Mouse (Mus musculus) megakaryocyte, adult 5-6 weeks (primary cell): ENCODE results near the gene D630045J12Rik. TPM values are rescaled to one million over a fixed set of nuclear protein-coding genes. Genes with fewer than 3 reads are reported as not detected.

Source experiments
- ATAC-seq: 2 replicates; pipeline ENCODE4 v1.8.0; 2016; ENCODE audit warnings: mild to moderate bottlenecking, inconsistent platforms; ENCODE audit not compliant: poor library complexity, severe bottlenecking
- total RNA-seq, 2 experiments: library from RNA; stranded (forward) in 1 of 2; stranded (reverse) in 1 of 2; fragments of 153-499, 151-499 nt in 1 of 2; fragments of 221-1000, 200-1000 nt in 1 of 2; gene quantifications; 2 replicates each; pipeline versions ENCODE4 v1.2.3 to v1.2.4; 2015 to 2017

The D630045J12Rik gene
- total RNA-seq, 2 experiments from 2014 or later, result 0.04 to 0.42 TPM

GRCm38 (mm10) chr6:38140402-38140801 is 113.4 kb downstream of the D630045J12Rik start:
- no peak for ATAC-seq

GRCm38 (mm10) chr6:38139086-38139485 is 114.7 kb downstream of the D630045J12Rik start:
- no peak for ATAC-seq

- no peak for ATAC-seq
Observed at GRCm38 (mm10) chr6:38134806-38135559, 118.8 kb downstream of the D630045J12Rik start.

- no peak for ATAC-seq
Observed at GRCm38 (mm10) chr6:38131801-38132231, 122.0 kb downstream of the D630045J12Rik start.

- no peak for ATAC-seq
Observed at GRCm38 (mm10) chr6:38129883-38130282, 123.9 kb downstream of the D630045J12Rik start.

- ATAC-seq, result no peak
Observed at GRCm38 (mm10) chr6:38128115-38128514, 125.7 kb downstream of the D630045J12Rik start.

DNA sequence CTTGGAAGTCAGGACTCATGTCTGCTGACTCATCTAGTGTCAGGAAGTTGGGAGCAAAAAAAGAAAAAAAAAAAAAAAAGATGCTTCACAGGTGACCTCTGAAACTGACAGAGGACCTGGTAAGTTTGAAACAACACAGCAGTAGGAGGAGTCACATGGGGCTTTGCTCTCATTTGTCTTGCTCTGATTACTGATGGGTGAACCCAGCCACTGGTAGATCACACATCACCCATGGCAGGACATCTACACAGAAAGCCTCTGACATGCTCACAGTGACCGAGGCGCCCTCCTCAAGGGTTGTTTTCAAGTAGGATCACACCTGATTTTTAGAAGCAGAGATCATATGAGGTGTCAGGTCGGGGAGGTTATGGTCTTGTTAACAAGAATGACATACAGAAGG is 128.3 kb downstream of the D630045J12Rik start:
- ATAC-seq, result no peak

GRCm38 (mm10) chr6:38124882-38125281 is 128.9 kb downstream of the D630045J12Rik start:
- ATAC-seq, result no peak

DNA sequence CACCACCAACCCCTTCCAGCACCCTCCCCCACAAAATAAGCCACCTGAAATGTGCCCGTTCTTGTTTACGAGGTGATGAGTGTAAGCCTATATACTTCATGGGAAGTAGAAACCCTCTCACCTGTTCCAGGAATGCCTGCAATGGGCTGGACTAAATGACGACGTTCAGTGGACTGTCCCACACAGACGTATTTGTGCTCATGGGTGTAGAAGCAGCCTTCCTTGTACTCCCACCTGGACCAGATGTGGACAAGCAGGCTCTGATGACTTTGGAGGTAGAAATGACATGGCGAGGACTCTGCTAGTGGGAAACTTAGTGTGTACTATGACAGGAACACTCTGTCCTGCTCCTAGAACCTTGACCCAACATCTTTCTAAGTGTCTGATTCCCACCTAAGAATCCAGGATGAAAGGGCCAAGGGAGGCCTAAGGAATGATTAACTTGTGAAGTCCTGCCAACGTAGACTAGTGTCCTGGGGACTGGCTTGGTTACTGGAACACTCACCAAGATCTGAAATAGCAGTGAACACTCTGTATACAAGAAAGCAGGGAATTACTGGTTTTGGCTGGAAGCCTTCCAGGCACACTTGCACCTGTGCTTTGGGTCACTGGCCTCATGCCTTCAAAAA is 129.5 kb downstream of the D630045J12Rik start, which contains the start of gene Atp6v0a4:
TSS of gene Atp6v0a4 (minus strand) at position 380 of the 629 bp plus-strand sequence.
- no peak for ATAC-seq

- ATAC-seq, result no peak
Observed at GRCm38 (mm10) chr6:38123471-38124206, 130.2 kb downstream of the D630045J12Rik start.

DNA sequence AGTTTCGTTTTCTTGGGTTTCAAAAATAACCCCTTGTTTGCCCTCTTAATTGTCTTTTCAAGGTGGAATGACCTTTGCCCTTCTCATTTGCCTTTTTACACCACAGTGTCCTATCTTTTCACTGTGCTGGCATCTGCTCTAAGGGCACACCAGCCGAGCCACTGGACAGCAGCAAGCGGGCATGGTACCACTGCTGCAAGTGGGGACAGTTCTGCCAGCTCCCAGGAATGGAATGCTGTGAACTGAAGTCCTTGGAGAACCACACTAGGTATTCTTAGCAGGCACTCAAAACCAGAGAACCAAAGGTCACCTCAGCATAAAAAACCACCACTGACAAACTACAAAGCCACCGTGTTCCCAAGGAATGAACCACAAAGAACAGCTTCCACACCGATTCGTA is 131.0 kb downstream of the D630045J12Rik start:
- ATAC-seq, result no peak

DNA sequence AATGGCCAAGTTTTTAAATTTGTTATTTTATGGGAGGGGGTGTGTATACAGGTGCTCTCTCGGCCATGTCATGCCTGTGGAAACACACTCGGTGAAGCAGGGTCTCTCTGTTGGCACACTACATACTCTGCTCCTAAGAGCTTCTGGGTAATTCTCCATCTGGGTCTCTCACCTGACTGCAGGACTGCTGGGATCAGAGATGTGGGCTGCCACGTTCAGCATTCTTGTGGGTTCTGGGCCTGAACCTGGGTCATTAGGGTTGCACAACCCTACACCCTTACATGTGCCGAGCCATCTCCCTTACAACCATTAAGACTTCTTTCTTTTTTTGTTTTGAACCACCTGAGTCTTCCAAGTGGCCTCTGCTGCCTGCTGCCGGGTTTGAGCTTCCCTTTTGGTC is 132.0 kb downstream of the D630045J12Rik start:
- ATAC-seq, result no peak

GRCm38 (mm10) chr6:38120681-38121371 is 133.0 kb downstream of the D630045J12Rik start:
- ATAC-seq, result peak; percentile 47

DNA sequence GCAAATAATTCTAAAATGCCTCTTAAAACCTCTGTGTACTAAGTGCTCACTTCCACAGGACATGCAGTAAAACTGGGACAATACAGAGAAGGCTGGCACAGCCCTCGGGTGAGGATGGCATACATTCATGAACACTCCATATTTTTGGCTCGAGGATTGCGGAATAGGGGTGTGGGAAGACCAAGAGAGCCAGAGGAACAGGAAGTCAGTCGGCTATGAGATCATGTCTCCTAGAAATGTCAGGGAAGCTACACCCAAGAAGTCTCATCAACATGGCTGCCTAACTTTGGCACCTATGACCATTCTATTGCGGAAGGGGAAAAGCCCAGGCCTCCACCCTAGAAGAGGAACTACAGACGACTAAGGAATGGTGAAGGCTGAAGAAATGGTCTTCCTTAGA is 135.5 kb downstream of the D630045J12Rik start:
- no peak for ATAC-seq

- ATAC-seq, result no peak
Observed at GRCm38 (mm10) chr6:38116107-38116770, 137.6 kb downstream of the D630045J12Rik start.

- ATAC-seq, result no peak
Observed at GRCm38 (mm10) chr6:38110859-38111258, 142.9 kb downstream of the D630045J12Rik start.

DNA sequence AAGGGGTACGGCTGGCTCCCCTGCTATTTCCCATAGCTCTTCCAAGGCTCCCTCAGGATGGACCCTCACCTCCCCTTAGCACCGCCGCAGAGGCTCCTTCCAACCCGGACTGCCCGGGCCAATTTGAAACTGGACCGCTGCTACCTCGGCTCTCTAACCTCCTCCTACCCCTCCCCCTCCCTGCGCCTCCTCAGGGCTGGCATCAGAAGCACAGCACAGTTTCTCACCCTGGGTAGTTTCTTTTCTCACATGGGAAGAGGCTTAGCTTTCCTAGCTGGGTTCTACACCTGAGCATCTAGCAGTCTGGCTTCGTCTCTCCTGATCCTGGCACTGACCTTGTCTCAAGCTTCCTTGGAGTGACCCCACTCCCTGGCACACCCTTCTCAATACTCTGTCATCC is 143.9 kb downstream of the D630045J12Rik start:
- no peak for ATAC-seq

DNA sequence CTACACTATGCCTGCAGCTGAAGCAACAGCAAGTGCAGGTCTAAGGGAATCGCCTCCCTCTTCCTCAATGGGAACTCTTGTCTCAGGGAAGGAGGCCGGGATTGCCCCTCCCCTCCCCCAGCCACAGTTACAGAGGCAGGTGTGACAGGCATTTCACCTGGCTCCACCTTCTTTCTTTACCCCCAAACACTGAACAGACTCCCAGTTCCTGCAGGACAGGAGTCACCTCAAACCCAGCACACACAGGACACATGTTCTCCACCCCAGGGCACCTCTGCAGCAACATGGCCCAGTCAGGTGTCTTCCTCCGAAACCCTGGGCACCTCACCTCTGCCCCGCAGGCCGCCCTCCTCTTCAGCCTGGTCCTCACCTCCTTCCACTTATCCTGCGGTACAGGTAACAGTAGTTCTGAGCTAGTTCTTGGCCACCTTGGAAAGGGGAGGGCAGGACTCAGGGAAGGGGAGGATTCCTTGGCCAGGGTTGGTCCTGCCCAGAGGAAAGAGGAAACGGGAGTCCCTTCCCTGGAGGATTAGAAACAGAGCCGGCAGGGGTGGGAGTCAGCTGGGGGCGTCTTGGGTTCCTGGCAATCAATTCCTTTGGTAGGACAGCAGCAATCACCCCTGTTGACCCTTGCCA is 144.5 kb downstream of the D630045J12Rik start, which contains the start of gene Tmem213:
TSS of gene Tmem213 (plus strand) at position 96 of the 636 bp plus-strand sequence.
- ATAC-seq, result no peak

DNA sequence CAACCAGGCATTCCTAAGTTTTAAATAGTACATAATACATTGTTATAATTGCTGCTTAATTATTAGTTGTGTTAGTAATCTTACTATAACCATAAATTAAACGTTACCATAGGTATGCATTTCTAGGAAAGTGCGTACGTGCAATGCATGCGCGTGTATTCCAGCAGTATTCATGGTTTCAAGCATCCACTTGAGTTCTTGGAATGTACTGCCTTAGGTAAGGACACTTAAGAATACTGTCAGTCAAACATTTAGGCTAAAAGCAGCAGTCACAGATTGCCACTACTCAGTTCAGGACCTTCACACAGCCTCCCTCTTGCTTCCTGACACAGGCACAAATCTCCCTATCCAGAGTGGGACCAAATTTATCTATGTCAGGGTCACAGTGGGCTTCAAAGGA is 145.4 kb downstream of the D630045J12Rik start:
- ATAC-seq, result no peak

DNA sequence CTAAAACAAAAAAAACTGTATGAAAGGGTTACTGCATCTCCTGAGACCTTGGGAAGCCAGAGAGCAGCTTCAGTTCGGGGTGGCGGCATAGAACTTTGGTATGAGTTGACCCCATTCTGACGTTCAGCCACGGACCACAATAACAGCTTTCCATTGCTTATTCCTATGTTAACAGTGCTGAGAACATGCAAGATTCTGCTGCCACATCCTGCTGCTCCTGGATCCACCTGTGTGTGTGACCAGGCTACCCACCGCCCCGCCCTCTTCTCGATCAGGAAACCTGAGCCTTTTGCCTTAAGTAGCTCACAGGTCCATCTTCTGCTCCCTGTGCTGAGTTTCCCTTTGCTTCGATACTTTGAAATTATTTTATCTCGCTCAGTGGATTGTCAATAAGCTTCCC is 147.9 kb downstream of the D630045J12Rik start:
- ATAC-seq, result no peak
